Mouse (Mus musculus) cerebellum, postnatal 10 days (tissue): ENCODE data around the gene Tfdp2.
A peak's percentile ranks its signal among the peaks of the same experiment; 100 is the strongest.
"Not testable (repeated sequence)": the region's sequence is repeated elsewhere in the genome, so short reads cannot be mapped to it uniquely, and the experiment has no call there.

Experiments
- DNase-seq, 2 experiments: peaks; one replicate each; pipeline ENCODE4 v3.0.0; 2021; ENCODE audit warnings: mixed read lengths in 2 of 2

Gene Tfdp2

DNA sequence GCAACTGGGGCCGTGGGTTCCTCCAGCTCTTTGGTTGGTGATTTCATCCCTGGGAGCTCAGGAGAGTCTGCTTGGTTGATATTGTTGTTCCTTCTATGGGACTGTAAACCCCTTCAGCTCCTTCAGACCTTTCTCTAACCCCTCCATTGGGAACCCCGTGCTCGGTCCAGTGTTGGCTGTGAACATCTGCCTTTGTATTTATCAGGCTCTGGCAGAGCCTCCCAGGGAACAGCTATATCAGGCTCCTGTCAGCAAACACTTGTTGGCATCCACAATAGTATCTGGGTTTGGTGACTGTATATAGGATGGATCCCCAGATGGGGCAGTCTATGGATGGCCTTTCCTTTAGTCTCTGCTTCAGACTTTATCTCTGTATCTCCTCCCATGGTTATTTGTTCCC lies 116.0 kb downstream of the Tfdp2 start:
- DNase-seq = no peak

DNA sequence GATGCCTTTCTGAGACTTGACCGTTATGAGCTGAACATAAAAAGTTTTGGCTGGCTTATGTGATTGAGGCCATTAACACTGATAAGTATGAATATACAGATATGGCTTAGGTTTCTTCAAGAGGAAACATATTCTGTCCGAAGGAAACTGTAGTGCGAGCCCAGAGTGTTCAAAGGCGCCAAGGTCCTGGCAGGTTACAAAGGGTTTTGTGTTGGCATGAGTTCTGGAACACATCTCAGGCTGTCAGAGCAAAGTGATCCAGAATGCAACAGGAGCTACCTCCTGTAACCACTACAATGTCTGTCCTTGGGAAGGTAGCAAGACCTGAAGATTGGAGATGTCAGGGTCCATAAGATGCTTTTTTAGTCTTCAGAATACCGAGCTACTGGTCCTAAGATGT lies 123.3 kb downstream of the Tfdp2 start:
- DNase-seq = peak; percentile 34 to 40

DNA sequence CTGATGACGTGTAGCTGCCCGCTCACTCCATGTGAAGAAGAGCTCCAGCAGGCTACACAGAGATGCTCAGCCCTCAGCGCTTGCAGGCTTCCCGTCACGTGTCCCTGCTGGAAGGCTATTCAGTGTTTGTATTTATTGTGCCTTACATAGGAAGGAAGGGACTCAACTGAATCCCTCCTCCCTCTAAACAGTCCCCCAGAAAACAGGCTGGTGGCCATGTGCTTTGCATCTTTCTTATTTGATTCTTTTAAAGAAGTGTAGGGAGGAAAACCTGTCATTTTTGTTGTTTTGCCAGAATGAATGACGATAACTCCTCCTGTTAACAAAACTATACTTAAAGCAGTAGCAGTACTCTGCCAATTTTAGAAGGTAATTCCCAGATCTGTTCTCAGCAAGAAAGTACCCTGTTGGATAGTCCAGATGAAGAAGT lies 124.5 kb downstream of the Tfdp2 start:
- DNase-seq = no peak

DNA sequence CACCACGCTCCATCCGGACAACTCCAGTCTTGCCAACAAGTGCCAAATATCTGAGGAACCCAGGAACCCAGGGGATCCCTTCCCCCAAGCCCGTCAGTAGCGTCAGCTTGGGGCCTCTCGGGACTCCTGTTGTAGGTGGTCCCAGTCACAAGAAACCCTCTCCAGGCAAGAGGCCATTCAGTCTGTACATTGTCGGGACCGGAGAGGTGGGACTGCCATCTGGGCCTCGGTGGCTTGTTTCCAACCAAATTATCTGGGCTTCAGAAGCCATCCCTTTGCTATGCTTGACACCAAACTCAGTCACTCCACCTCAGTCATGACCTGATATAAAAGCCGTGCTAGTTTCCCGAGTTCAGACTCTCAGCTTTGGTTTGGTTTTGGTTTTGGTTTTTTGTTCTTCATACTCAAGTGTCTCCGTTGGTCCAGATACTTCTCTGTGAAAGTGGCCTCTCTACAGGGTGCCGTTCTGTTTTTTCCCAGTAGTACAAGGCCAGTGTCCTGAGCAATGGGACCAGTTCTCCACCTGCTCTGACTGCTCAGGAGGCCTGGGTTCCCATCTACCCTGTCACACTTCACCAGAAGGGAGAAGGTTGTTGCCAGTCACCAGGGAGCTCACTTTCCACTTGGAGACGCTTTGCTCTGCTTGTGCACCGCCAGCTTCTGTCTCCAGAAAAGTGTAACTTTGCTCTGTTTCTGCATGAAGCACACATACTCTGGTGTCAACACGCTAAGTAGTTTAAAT lies 126.5 kb downstream of the Tfdp2 start:
- peak; percentile 89 to 90 for DNase-seq

DNA sequence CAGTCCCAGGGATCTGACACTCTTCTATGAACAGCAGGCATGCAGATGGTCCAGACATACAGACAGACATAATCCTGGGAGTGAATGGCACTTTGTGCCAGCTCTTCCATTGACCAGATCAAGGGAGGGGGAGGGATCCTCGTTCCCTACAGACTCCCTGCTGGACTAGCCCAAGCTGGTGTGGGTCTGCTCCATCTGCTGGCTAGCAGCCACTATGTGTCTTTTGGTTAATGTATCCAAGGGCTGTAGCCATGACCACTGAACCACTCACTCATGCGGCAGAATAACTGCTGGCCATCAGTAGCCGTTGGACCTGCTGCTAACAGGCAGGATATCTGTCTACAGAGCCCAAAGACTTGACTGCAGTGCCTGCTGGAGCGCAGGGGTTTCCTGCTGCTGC lies 128.4 kb downstream of the Tfdp2 start:
- DNase-seq = peak; percentile 90 to 93

DNA sequence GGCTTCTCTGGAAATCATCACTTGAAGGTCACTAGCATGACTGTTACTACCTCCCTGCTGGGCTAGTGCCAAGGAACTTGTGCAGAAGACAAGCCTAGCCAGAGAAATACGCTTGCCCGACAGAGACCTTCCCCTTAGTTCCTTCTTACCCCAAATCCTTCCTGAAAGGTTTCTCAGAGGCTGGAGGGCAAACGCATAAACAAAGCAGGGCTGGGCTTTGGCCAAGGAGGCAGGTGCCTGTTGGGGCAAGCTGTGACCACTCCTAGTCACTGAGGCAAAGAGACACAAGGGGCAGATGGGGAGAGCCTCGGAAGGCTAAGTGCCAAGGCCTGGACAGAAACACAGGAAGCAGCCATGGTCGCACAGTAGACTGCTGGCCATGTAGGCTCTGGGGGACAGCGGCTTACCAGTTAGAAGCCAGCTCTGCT lies 130.4 kb downstream of the Tfdp2 start:
- peak; percentile 95 to 97 for DNase-seq

DNA sequence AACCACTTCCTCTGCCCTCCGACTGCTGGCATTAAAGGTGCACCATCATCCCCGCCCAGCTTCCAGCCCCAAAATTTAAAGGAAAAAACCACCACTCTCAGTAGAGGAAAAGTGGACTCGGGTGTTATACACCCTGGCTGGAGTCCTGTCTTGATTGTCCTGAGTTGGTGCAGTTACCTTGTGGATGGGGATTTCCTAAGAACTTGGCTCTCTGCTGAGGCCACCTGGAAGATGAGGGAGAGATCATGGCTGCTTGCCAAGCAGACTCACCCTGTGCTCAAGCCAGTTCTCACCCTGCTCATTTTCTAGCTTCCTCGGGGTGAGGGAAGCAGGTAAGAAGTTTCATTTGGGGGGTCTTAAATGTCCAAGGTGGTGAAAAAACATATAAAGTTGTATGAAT lies 132.2 kb downstream of the Tfdp2 start:
- peak; percentile 60 to 61 for DNase-seq

DNA sequence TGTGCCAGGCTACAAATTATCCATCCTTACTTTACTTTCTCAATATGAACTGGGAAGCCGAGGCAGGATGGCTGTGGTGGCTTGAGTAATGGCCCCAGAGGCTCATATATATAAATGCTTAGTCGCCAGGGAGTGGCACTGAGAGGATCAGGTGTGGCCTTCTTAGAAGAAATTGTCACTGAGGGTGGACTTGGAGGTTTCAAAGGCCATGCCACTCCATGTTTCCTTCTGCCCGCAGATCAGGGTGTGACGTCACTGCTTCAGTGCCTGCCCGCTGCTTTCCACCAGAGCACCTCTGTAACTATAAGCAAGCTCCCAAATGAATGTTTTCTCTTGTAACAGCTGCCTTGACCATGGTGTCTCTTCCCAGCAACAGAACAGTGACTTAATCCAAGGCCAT lies 135.1 kb downstream of the Tfdp2 start:
- DNase-seq = no peak

DNA sequence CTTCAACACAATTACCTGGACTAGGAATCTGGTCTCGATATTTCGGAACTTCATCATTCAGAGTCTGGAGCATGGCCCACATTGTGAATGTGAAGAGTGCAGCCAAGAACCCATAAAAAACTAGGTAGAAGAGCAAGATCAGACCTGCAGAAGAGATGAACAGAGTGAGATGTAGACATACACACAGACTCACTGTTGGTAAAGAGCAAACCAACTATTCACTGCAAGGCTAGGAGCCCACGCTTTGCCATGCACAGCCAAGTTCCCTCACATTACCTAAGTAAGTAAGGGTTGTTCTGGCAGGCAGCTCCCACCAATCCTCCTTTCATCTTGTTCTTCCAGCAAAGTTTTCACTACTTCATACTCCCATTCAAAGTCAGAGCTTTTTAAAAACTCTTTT lies 149.7 kb downstream of the Tfdp2 start:
- no peak for DNase-seq

DNA sequence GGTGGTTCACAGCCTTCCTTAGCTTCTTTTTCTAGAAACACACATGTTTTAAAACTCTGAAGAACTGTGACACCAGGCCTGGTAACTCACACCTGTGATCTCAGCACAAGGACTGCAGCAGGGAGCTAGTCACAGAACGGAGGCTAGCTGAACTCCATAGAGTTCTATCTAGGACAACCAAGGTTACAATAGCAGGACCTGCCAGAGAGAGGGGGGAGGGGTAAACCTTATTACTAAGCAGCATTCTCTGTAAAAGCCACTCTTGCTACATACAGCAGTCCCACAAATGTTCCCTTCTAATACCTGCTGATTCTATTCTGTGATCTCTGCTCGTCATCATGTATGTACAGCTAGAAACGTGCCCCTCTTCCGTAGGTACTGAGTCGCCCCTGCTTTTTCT lies 152.8 kb downstream of the Tfdp2 start:
- no peak for DNase-seq

DNA sequence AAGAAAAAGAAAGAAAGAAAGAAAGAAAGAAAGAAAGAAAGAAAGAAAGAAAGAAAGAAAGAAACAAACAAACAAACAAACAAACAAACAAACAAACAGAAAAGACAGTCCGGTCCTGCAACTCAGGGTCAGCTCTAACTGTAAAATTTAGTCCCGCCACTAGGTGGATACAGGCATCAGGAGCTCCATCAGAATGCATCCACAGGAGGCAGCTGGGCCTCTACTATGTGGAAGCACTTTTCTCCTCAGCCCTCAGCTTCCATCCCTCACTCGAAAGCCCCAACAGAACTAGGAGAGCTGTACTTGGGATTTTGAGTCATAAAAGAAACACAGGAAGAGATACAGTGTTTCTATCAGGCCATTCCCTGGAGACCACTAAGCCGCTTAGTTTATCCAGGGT lies 153.9 kb downstream of the Tfdp2 start:
- DNase-seq = peak; percentile 84 to 88

DNA sequence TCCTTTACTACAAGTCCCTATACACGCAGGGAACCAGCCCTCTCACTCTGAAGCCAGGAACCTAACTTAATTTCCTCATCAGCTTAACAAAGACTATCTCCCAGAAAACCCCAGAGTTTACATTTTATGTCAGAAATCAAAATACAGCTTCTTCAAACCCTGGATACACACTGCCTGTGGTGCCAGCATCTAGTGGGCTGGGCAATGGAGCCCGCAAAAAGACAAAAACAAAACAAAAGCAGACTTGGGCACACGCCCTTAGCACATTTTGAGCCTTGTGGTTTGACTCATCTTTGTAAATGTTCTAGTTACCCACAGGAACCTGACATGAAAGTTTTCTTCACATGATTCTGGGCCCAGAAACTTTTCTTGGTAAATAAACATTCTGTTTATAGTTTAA lies 154.4 kb downstream of the Tfdp2 start:
- no peak for DNase-seq

DNA sequence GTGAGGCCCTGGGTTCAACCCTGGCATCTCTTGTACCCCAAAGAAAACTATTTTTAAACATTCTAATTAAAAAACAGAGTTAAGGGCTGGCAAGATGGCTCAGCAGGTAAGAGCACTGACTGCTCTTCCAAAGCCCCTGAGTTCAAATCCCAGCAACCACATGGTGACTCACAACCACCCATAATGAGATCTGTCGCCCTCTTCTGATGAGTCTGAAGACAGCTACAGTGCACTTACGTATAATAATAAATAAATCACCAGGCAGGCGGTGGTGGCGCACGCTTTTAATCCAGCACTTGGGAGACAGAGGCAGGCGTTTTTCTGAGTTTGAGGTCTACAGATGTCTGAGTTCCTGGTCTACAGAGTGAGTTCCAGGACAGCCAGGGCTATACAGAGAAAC lies 155.7 kb downstream of the Tfdp2 start:
- not testable (repeated sequence) for DNase-seq

DNA sequence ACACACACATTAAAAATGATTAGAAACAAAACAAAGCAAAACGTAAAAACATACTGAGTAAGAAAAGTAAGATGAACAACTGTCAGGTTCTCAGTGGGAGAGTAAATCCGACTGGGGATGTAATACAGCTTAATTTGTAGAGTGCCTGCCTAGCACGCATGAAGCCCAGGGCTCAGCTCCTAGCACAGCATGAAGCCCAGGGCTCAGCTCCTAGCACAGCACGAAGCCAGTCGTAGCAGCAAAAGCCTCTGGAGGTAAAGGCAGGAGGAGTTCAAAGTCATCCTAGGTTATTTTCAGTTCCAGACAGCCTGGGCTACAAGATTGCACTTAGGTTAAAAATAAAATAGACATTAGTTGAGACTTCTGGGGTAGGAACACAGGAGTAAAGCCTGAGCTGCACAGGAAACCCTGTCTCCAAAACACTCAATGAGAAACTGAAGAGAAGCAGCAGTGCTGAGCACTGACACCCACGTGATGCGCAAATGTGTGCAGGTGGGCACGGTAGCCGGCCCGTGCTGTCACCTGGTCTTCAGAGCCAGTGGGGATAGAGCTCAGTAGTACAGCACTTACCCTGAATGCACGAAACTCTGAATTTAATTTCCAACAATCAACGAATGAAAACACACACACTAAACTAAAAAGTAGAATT lies 157.2 kb downstream of the Tfdp2 start:
- DNase-seq = peak in 1 of 2 experiments; percentile 19

DNA sequence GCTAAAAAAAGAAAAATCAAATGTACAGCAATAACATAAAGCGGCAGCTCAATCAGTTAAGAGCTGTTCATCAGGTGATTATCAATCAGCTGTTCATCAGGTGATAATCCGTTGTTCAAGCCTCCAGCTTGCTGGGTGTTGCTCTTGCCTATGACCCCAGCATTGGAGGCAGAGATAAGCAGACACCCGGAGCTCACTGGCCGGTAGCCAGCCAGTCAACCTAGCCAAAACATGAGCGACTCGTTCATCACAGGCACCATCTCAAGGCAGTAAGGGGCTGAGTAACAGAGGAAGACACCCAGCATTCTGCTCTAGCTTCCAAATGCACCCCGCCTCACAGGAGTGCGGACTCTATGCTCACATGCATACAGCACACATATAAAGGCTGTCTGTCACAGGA lies 157.7 kb downstream of the Tfdp2 start:
- DNase-seq = peak; percentile 70 to 72

DNA sequence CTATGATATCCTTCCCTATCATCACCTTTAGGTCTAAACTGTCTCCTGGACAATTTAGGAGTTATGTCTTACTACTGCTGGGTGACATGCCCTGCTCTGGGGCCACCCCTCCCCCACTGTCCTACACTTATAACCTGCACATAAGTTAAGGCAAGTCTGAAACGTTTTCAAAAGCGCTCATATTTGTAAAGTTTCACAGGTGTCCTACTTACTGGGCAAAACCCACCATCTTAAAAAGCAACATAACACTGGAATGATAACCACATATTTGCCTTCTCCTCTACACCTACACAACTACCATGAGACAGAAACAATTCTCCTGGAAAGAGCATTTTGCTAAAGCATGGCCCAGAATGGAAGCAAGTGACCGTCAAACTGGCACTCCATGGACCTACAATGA lies 164.0 kb downstream of the Tfdp2 start:
- DNase-seq = peak in 1 of 2 experiments; percentile 19

DNA sequence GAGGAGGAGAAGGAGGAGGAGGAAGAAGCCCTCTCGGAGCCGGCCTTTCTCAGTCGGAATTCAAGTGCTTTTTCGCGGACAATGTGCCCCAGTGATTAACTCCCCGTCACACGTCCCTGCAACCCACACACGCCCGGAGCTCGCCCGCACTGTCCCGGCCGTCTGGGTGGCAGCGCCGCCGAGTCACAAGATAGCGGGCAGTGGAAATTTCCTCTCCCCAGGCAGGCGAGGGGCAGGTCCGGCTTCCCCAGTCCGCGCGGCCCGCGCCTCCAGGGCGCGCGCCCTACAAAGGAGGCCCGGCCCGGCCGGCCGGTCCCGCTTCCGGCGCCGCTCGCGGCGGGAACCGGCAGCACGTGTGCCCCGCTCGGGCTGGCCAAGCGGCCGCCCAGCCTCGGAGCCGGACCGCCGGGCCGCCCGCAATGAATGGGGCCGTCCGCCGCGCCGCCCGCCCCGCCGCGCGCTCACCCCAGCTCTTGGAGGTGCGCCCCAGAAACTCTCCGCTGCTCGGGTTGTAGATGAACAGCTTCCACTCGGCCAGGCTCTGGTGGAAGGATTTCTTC lies 167.6 kb downstream of the Tfdp2 start:
- DNase-seq = peak; percentile 71 to 76

DNA sequence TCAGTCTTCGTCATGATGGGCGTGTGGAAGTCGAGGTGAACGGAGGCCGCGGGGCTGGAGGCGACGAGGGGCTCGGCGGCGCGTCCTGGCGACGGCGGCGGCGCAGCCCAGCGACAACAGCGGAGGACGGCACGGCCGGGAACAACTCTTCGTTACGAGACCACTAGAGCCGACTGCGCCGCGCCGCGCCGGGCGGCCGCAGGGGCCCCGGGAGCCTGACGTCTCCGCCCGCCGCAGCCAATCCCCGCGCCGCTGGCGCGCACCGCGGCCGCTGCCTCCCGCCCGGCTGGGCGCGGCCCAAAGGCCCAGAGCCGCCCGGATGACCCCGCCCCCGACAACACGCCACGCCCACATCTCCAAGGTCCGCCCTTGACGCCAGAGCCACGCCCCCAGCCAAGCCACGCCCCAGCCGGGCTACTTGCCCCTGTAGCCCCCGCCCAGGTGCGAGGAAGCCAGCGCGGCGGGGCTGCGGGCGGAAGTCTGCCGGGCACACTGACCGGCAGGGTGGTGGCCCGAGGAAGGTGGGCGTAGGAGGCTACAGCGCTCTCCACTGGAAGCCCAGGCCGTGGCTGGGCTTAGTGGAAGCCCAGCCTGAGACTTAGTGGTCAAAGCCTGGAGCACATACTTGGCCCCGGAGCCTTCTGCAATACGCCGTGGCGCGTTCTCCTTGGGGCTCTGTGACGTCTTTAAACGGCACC lies 168.2 kb downstream of the Tfdp2 start, which contains the start of gene Atp1b3:
Gene Atp1b3, minus strand, starts transcription at position 302 of the 698 bp plus-strand sequence.
- peak; percentile 100 for DNase-seq

DNA sequence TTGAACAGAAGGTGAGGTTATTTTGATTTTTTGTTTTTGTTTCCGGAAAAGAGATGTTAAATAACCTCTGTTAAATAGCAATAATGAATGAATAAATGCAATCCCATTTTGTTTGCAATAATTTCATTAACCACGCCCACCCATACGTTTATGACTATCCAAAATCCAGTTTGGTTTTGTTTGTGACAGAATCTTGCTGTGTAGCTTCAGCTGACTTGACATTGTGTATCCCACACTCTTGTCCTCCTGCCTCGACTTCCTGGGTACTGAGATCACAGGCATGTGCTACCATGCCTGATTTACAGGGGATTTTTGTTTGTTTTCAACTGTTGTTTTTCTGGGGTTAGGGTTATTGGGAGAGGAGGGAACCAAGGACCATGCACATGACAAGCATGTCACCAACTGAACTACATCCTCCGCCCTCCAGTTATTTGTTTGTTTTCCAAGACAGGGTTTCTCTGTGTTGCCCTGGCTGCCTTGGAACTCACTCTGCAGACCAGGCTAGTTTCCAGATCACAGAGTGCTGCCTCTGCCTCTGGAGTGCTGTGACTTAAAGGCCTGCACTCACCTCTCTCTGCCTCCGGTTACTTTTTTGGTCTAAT lies 169.3 kb downstream of the Tfdp2 start:
- DNase-seq = peak; percentile 43 to 51

DNA sequence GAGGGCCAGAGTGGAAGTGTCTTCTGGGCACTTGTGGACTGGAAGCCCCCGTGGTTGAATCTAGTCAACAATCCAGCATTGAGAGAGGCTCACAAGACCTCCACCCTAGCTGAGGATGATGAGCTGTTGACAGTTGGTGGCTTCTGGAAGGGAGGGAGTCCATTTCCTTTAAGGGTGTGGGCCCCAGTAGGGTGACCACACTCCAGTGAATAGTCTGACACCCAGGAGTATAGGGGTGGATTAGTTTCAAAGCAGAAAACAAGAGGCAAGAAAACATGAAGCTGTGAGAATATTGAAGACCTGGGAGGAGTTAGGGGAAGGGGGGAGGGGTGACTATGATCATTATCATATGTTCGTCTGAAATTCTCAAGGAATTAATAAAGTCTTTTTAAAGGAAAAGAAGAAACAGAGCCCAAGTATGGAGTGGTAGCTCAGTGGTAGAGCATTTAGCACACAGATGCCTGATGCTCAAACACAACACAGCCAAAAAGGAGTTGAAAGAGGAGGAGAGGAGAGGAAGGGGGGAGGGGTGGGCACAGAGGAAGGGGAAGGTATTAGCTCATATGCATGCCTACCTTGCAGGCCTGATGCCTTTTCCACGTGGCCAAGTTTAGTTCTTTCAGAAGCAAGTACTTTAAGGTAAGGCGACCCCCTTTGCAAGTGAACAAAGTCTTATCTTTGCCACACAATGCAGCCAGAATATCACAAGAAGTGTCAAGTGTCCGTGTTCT lies 173.7 kb downstream of the Tfdp2 start:
- DNase-seq = no peak

DNA sequence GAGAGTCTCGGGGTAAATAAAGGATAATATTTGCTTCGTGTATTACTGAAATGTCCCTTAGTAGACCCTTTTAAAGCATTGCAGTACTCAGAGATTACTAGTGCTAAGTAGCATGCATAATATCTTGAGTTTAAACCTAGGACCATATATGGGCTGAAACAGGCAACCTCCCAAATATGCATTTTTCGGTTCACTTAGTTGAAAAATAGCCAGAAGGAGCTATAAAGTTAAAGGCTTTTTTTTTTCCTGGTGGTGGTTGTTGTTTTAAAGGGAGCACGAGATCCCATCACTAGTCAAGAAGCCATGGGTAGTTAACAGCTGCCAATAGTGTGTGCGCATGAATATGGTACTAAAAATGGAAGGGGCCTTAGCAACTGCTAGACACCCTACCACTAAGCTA lies 175.0 kb downstream of the Tfdp2 start:
- no peak for DNase-seq
